Mouse (Mus musculus): ENCODE data around the gene Cyren.

- TF ChIP-seq MYOG (IDR thresholded peaks at IDR 0.05; ENCODE audit: control insufficient read depth, extremely low read depth, insufficient read length) (no peak), MYOD1 (IDR thresholded peaks at IDR 0.05; ENCODE audit: control insufficient read depth, insufficient read length, low read depth) (no peak), CTCF (IDR thresholded peaks at IDR 0.05; ENCODE audit: control insufficient read depth, insufficient read depth, insufficient read length) (no peak), USF1 (IDR thresholded peaks at IDR 0.05; ENCODE audit: low read depth) (no peak)
These were observed 9.4 kb upstream of the Cyren start for GRCm38 (mm10) chr6:34887131-34887850.

Measured in C2C12 (cell line).